ENCODE assay signal across 30 mouse cellular contexts in the genomic region with DNA sequence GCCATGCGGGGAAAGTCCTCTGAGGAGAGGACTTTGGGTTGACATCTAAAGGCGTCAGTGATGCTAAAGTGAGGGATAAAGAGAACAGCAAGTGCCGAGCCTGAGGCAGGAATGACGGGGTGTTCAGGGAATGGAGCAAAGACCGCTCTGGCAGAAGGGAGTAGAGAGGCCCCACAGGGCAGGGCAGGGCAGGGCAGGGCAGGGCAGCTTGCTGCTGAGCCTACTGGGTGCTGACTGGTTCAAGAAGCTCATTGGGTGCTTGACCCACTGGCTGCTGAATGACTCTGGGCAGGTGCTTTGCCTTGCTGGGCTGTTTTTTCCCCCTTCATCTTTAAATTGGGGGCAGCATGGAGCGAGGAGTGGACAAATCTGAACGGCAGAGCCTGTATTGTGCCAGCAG. TPM values are rescaled to one million over a fixed set of nuclear protein-coding genes. Genes with fewer than 3 reads are reported as not detected.
DNase-seq lines count a peak whose midpoint lies in the region; ATAC-seq and TF ChIP-seq lines count a peak whose summit lies in the region.
"Had no signal": no experiment of that assay in that cellular context is flagged by ENCODE, and none has a peak within 500 bp of the region (broad histone marks: within the 10 kb centered on the region; RNA-seq: fewer than 3 reads in every experiment).

No protein-coding gene starts in this region.

- no peaks in the 10 kb centered on the region for H3K79me2 ChIP-seq in heart, adult 2 months (replicated peaks; ENCODE audit: control insufficient read depth, insufficient read depth, low read length)

- TF ChIP-seq EP300 in heart, adult 2 months (IDR thresholded peaks at IDR 0.05; ENCODE audit: insufficient read depth, low read depth, low read length), result no peak

- 82% methylated on average over 7 of the region's 7 CpGs for WGBS in heart, adult 2 months
- 84% methylated on average over 7 of the region's 7 CpGs for WGBS in intestine, embryonic 15.5 days
- 55% methylated on average over 7 of the region's 7 CpGs for WGBS in intestine, postnatal 0 days

- intact Hi-C loops in heart, adult 2 months (cut with DNase I), result loop anchor here (2.0 to 5.0 kb wide), 3 partner anchors 33 to 84 kb away; a partner anchor contains a TSS

- H3K36me3 ChIP-seq in heart, adult 2 months (ENCODE audit: control insufficient read depth, insufficient read depth, low read length), result no peaks in the 10 kb centered on the region
- 0 out of 2 replicates have a peak, but pooled peaks cover 3% of the 10 kb centered on the region for H3K36me3 ChIP-seq in intestine, embryonic 15.5 days
- peaks cover 5% of the 10 kb centered on the region; the same call in 1 of the 2 replicates for H3K36me3 ChIP-seq in intestine, postnatal 0 days (ENCODE audit: control insufficient read depth, insufficient read depth)
- H3K36me3 ChIP-seq: G1E had no signal

- peaks cover 17% of the 10 kb centered on the region for H3K4me1 ChIP-seq in heart, adult 2 months (ENCODE audit: control insufficient read depth, insufficient read depth, low read length)
- peaks cover 11% of the 10 kb centered on the region; the same call in 1 of the 2 replicates for H3K4me1 ChIP-seq in intestine, embryonic 15.5 days (replicated peaks)
- H3K4me1 ChIP-seq in intestine, postnatal 0 days (replicated peaks; ENCODE audit: control insufficient read depth, insufficient read depth, low read length), result no peaks in the 10 kb centered on the region
- H3K4me1 ChIP-seq: forebrain, embryonic 10.5 days; forebrain, embryonic 12.5 days had no signal

- H3K9me3 ChIP-seq in intestine, embryonic 15.5 days, result no peaks in the 10 kb centered on the region
- no peaks in the 10 kb centered on the region for H3K9me3 ChIP-seq in intestine, postnatal 0 days (ENCODE audit: control insufficient read depth)
- H3K9me3 ChIP-seq: embryonic facial prominence, embryonic 13.5 days; embryonic facial prominence, embryonic 15.5 days; forebrain, embryonic 10.5 days; forebrain, embryonic 12.5 days had no signal

- DNase-seq in heart, adult 11 months, result peak; percentile 91
- DNase-seq in heart, adult 2 months, result no peak
- DNase-seq in adrenal gland, adult 18-20 months (ENCODE audit: low spot score in 2 of 2), result no peak
- DNase-seq: adrenal gland, adult 2 months; adrenal gland, postnatal 10 days; adrenal gland, postnatal 25 days; B cell, adult 2 months; cerebellum, adult 11 months; cerebellum, adult 18-20 months; cerebellum, adult 8-10 months; cerebellum, adult 9-11 months; cerebellum, postnatal 14 days; cerebellum, postnatal 36 days; embryo, embryonic 11 days had no signal

- no peak for TF ChIP-seq POLR2A in heart, adult 2 months (IDR thresholded peaks at IDR 0.05; ENCODE audit: insufficient read depth, low read depth, low read length)

- H3K27me3 ChIP-seq in heart, adult 2 months (ENCODE audit: control insufficient read depth, insufficient read depth, low read length), result no peaks in the 10 kb centered on the region
- no peaks in the 10 kb centered on the region for H3K27me3 ChIP-seq in intestine, embryonic 15.5 days (replicated peaks)
- no peaks in the 10 kb centered on the region for H3K27me3 ChIP-seq in intestine, postnatal 0 days (replicated peaks; ENCODE audit: control insufficient read depth, insufficient read depth, low read length)
- H3K27me3 ChIP-seq: CH12.LX; embryonic facial prominence, embryonic 13.5 days; embryonic facial prominence, embryonic 15.5 days; forebrain, embryonic 12.5 days; Patski had no signal

- H3K4me3 ChIP-seq in heart, adult 2 months, result no peak overlapping the region
- H3K4me3 ChIP-seq in intestine, embryonic 15.5 days (replicated peaks), result no peak overlapping the region
- H3K4me3 ChIP-seq in intestine, postnatal 0 days (ENCODE audit: low read depth, low read length), result no peak overlapping the region
- H3K4me3 ChIP-seq: embryonic facial prominence, embryonic 13.5 days; embryonic facial prominence, embryonic 15.5 days; erythroblast, embryonic 14.5 days; forebrain, embryonic 10.5 days; forebrain, embryonic 12.5 days had no signal

- no peak overlapping the region for H3K4me2 ChIP-seq in intestine, embryonic 15.5 days (replicated peaks)
- H3K4me2 ChIP-seq in intestine, postnatal 0 days (replicated peaks; ENCODE audit: low read depth), result no peak overlapping the region
- H3K4me2 ChIP-seq: embryonic facial prominence, embryonic 13.5 days; embryonic facial prominence, embryonic 15.5 days; forebrain, embryonic 12.5 days had no signal

- peak; percentile 71 for ATAC-seq in intestine, embryonic 15.5 days
- peak; percentile 68 for ATAC-seq in intestine, postnatal 0 days
- ATAC-seq in granulocyte monocyte progenitor cell, adult 5-6 weeks (replicated peaks; ENCODE audit: poor library complexity, severe bottlenecking), result no peak
- ATAC-seq: activated CD4-positive, CD25-positive, alpha-beta regulatory T cell, adult 4 months; CD4-positive, CD25-positive, alpha-beta regulatory T cell, adult 4 months; forebrain, embryonic 14.5 days; forebrain, embryonic 16.5 days; Patski had no signal

- no peak overlapping the region for H3K27ac ChIP-seq in heart, adult 2 months
- H3K27ac ChIP-seq in intestine, embryonic 15.5 days, result no peak overlapping the region
- no peak overlapping the region for H3K27ac ChIP-seq in intestine, postnatal 0 days (ENCODE audit: low read depth, low read length)
- H3K27ac ChIP-seq: embryonic facial prominence, embryonic 13.5 days; embryonic facial prominence, embryonic 15.5 days; forebrain, embryonic 10.5 days; forebrain, embryonic 12.5 days had no signal

- no peak for TF ChIP-seq CTCF in heart, adult 2 months (IDR thresholded peaks at IDR 0.05)
- no peak for TF ChIP-seq CTCF in intestine, postnatal 0 days (IDR thresholded peaks at IDR 0.05; ENCODE audit: low read depth)

- H3K9ac ChIP-seq in heart, adult 2 months (ENCODE audit: low read depth, low read length), result no peak overlapping the region
- no peak overlapping the region for H3K9ac ChIP-seq in intestine, embryonic 15.5 days
- no peak overlapping the region for H3K9ac ChIP-seq in intestine, postnatal 0 days (ENCODE audit: low read depth, low read length)
- H3K9ac ChIP-seq: embryonic facial prominence, embryonic 13.5 days; embryonic facial prominence, embryonic 15.5 days; forebrain, embryonic 12.5 days had no signal

RNA-seq across cellular contexts. Expression of a gene that starts 33.4 kb away (rescaled TPM):
- 10 to 100 TPM; 11.8 to 14.5 TPM for total RNA-seq in heart, adult 2 months (2021)
- 36.3 and 56.3 TPM in 2 replicates for polyA plus RNA-seq in heart, adult 2 months (2012; rRNA removed)
- polyA plus RNA-seq in intestine, embryonic 15.5 days (2015; fragmentation: Nextera tagmentation; extraction: Ambion mirVana), result 13.6 and 14.1 TPM in 2 replicates
- 2.5 TPM in 2 replicates for polyA plus RNA-seq in intestine, postnatal 0 days (2015; fragmentation: Nextera tagmentation; extraction: Ambion mirVana)
- 1 to 10 TPM; 2.4 to 2.8 TPM for total RNA-seq in adrenal gland, adult 18-20 months (2021)
- 2.4 TPM in 1 of 2 replicates, not detected in the other for total RNA-seq in granulocyte monocyte progenitor cell, adult 5-6 weeks (2014; fragmentation: Nextera tagmentation)
- total RNA-seq in granulocyte monocyte progenitor cell, adult 5-6 weeks (2017), result 0.21 TPM in 1 of 2 replicates, not detected in the other
- total RNA-seq: common myeloid progenitor, adult 5-6 weeks; G1E had no signal
- polyA plus RNA-seq: activated CD4-positive, CD25-positive, alpha-beta regulatory T cell, adult 4 months; G1E had no signal
